Mouse (Mus musculus): Measurements from ENCODE around the gene C87436. TPM values are rescaled to one million over a fixed set of nuclear protein-coding genes. Genes with fewer than 3 reads are reported as not detected.
A peak's percentile ranks its signal among the peaks of the same experiment; 100 is the strongest.

C87436 gene
- polyA plus RNA-seq, 1 experiment from 2014 or later: 33.6 TPM

GRCm38 (mm10) chr6:86397257-86397980 lies 40.8 kb upstream of the C87436 start:
- 5% methylated on average over 14 of the region's 14 CpGs for WGBS
- Histone ChIP-seq H3K4me1 (ENCODE audit: control insufficient read depth, insufficient read depth, low read length) (peaks cover 17% of the 10 kb centered on the region), H3K27ac (ENCODE audit: low read depth, low read length) (peak overlapping the region; percentile 91), H3K4me2 (ENCODE audit: low read length) (peak overlapping the region; percentile 69), H3K36me3 (ENCODE audit: control insufficient read depth, insufficient read depth, low read length) (peaks cover 15% of the 10 kb centered on the region), H3K27me3 (replicated peaks; ENCODE audit: control insufficient read depth, insufficient read depth, low read length) (no peaks in the 10 kb centered on the region), H3K9ac (ENCODE audit: low read length) (peak overlapping the region; percentile 96), H3K4me3 (ENCODE audit: low read depth, low read length) (peak overlapping the region; percentile 87), H3K9me3 (replicated peaks; ENCODE audit: control insufficient read depth, low read length) (no peaks in the 10 kb centered on the region)
- ATAC-seq: no peak
- DNase-seq (ENCODE audit: low spot score): no peak

- no peak overlapping the region for H3K27ac ChIP-seq (ENCODE audit: low read depth, low read length)
- 0 out of 2 replicates have a peak, but pooled peaks cover 3% of the 10 kb centered on the region for H3K36me3 ChIP-seq (ENCODE audit: control insufficient read depth, insufficient read depth, low read length)
- H3K27me3 ChIP-seq (replicated peaks; ENCODE audit: control insufficient read depth, insufficient read depth, low read length): no peaks in the 10 kb centered on the region
- no peak overlapping the region for H3K4me3 ChIP-seq (ENCODE audit: low read depth, low read length)
- no peak overlapping the region for H3K9ac ChIP-seq (ENCODE audit: low read length)
- ATAC-seq (no peak), DNase-seq (ENCODE audit: low spot score) (no peak)
- no peak overlapping the region for H3K4me2 ChIP-seq (ENCODE audit: low read length)
- no peaks in the 10 kb centered on the region for H3K9me3 ChIP-seq (replicated peaks; ENCODE audit: control insufficient read depth, low read length)
- WGBS: 93% methylated on average over 2 of the region's 2 CpGs
- peaks cover 17% of the 10 kb centered on the region for H3K4me1 ChIP-seq (ENCODE audit: control insufficient read depth, insufficient read depth, low read length)
Observed at GRCm38 (mm10) chr6:86398986-86399385, 39.2 kb upstream of the C87436 start.

GRCm38 (mm10) chr6:86399995-86400394 lies 38.2 kb upstream of the C87436 start:
- H3K4me3 ChIP-seq (ENCODE audit: low read depth, low read length): no peak overlapping the region
- ATAC-seq (no peak), DNase-seq (ENCODE audit: low spot score) (no peak)
- H3K4me2 ChIP-seq (ENCODE audit: low read length): no peak overlapping the region
- peaks cover 13% of the 10 kb centered on the region for H3K4me1 ChIP-seq (ENCODE audit: control insufficient read depth, insufficient read depth, low read length)
- H3K36me3 ChIP-seq (ENCODE audit: control insufficient read depth, insufficient read depth, low read length): no peaks in the 10 kb centered on the region
- H3K9me3 ChIP-seq (replicated peaks; ENCODE audit: control insufficient read depth, low read length): no peaks in the 10 kb centered on the region
- no peak overlapping the region for H3K27ac ChIP-seq (ENCODE audit: low read depth, low read length)
- no peaks in the 10 kb centered on the region for H3K27me3 ChIP-seq (replicated peaks; ENCODE audit: control insufficient read depth, insufficient read depth, low read length)
- 82% methylated on average over 2 of the region's 2 CpGs for WGBS
- no peak overlapping the region for H3K9ac ChIP-seq (ENCODE audit: low read length)

GRCm38 (mm10) chr6:86400972-86401371 lies 37.2 kb upstream of the C87436 start:
- H3K9ac ChIP-seq (ENCODE audit: low read length): no peak overlapping the region
- H3K4me3 ChIP-seq (ENCODE audit: low read depth, low read length): peak overlapping the region; percentile 9; the same call in 1 of the 2 replicates
- H3K27me3 ChIP-seq (replicated peaks; ENCODE audit: control insufficient read depth, insufficient read depth, low read length): no peaks in the 10 kb centered on the region
- H3K9me3 ChIP-seq (replicated peaks; ENCODE audit: control insufficient read depth, low read length): no peaks in the 10 kb centered on the region
- peaks cover 5% of the 10 kb centered on the region; the same call in 1 of the 2 replicates for H3K4me1 ChIP-seq (ENCODE audit: control insufficient read depth, insufficient read depth, low read length)
- H3K36me3 ChIP-seq (ENCODE audit: control insufficient read depth, insufficient read depth, low read length): no peaks in the 10 kb centered on the region
- peak overlapping the region; percentile 27 for H3K4me2 ChIP-seq (ENCODE audit: low read length)
- DNase-seq (ENCODE audit: low spot score) (peak; percentile 77), ATAC-seq (no peak)
- 9% methylated on average over 9 of the region's 9 CpGs for WGBS
- H3K27ac ChIP-seq (ENCODE audit: low read depth, low read length): no peak overlapping the region

GRCm38 (mm10) chr6:86402681-86403607 lies 35.2 kb upstream of the C87436 start:
- no peak overlapping the region for H3K27ac ChIP-seq (ENCODE audit: low read depth, low read length)
- no peaks in the 10 kb centered on the region for H3K27me3 ChIP-seq (replicated peaks; ENCODE audit: control insufficient read depth, insufficient read depth, low read length)
- WGBS: 36% methylated on average over 12 of the region's 12 CpGs
- H3K4me2 ChIP-seq (ENCODE audit: low read length): peak overlapping the region; percentile 47
- no peak overlapping the region; the same call in 1 of the 2 replicates for H3K9ac ChIP-seq (ENCODE audit: low read length)
- no peak for ATAC-seq
- DNase-seq (ENCODE audit: low spot score): peak; percentile 7
- peak overlapping the region; percentile 60 for H3K4me3 ChIP-seq (ENCODE audit: low read depth, low read length)
- peaks cover 10% of the 10 kb centered on the region; the same call in 1 of the 2 replicates for H3K4me1 ChIP-seq (ENCODE audit: control insufficient read depth, insufficient read depth, low read length)
- no peaks in the 10 kb centered on the region for H3K9me3 ChIP-seq (replicated peaks; ENCODE audit: control insufficient read depth, low read length)
- 0 out of 2 replicates have a peak, but pooled peaks cover 7% of the 10 kb centered on the region for H3K36me3 ChIP-seq (ENCODE audit: control insufficient read depth, insufficient read depth, low read length)

GRCm38 (mm10) chr6:86403728-86404099 lies 34.5 kb upstream of the C87436 start:
- H3K36me3 ChIP-seq (ENCODE audit: control insufficient read depth, insufficient read depth, low read length): peaks cover 7% of the 10 kb centered on the region; the same call in 1 of the 2 replicates
- peak overlapping the region; percentile 96 for H3K9ac ChIP-seq (ENCODE audit: low read length)
- H3K27me3 ChIP-seq (replicated peaks; ENCODE audit: control insufficient read depth, insufficient read depth, low read length): no peaks in the 10 kb centered on the region
- H3K9me3 ChIP-seq (replicated peaks; ENCODE audit: control insufficient read depth, low read length): no peaks in the 10 kb centered on the region
- H3K27ac ChIP-seq (ENCODE audit: low read depth, low read length): peak overlapping the region; percentile 100
- WGBS: under 1% methylated on average over 15 of the region's 15 CpGs
- peaks cover 10% of the 10 kb centered on the region; the same call in 1 of the 2 replicates for H3K4me1 ChIP-seq (ENCODE audit: control insufficient read depth, insufficient read depth, low read length)
- peak overlapping the region; percentile 47 for H3K4me2 ChIP-seq (ENCODE audit: low read length)
- DNase-seq (ENCODE audit: low spot score): peak; percentile 93
- peak overlapping the region; percentile 60 for H3K4me3 ChIP-seq (ENCODE audit: low read depth, low read length)
- peak; percentile 76 for ATAC-seq

GRCm38 (mm10) chr6:86404100-86404861 lies 33.9 kb upstream of the C87436 start, which contains the start of gene Tia1:
Gene Tia1, plus strand, starts transcription at chr6:86404219.
- Histone ChIP-seq H3K27me3 (replicated peaks; ENCODE audit: control insufficient read depth, insufficient read depth, low read length) (no peaks in the 10 kb centered on the region), H3K9me3 (replicated peaks; ENCODE audit: control insufficient read depth, low read length) (no peaks in the 10 kb centered on the region), H3K27ac (ENCODE audit: low read depth, low read length) (peak within 1 kb of the TSS; percentile 100), H3K36me3 (ENCODE audit: control insufficient read depth, insufficient read depth, low read length) (peaks cover 11% of the 10 kb centered on the region; the same call in 1 of the 2 replicates), H3K4me3 (ENCODE audit: low read depth, low read length) (peak within 1 kb of the TSS; percentile 60), H3K4me2 (ENCODE audit: low read length) (peak within 1 kb of the TSS; percentile 51), H3K9ac (ENCODE audit: low read length) (peak within 1 kb of the TSS; percentile 96), H3K4me1 (ENCODE audit: control insufficient read depth, insufficient read depth, low read length) (peaks cover 10% of the 10 kb centered on the region; the same call in 1 of the 2 replicates)
- ATAC-seq (peak; percentile 97), DNase-seq (ENCODE audit: low spot score) (peak; percentile 100)
- WGBS: under 1% methylated on average over 62 of the region's 62 CpGs

- ATAC-seq: no peak
- under 1% methylated on average over 11 of the region's 11 CpGs for WGBS
Observed at GRCm38 (mm10) chr6:86404996-86405395, 33.2 kb upstream of the C87436 start.

More at GRCm38 (mm10) chr6:86404996-86405395, 33.2 kb upstream of the C87436 start:
- Histone ChIP-seq H3K9me3 (replicated peaks; ENCODE audit: control insufficient read depth, low read length) (no peaks in the 10 kb centered on the region), H3K4me1 (ENCODE audit: control insufficient read depth, insufficient read depth, low read length) (peaks cover 13% of the 10 kb centered on the region; the same call in 1 of the 2 replicates), H3K27me3 (replicated peaks; ENCODE audit: control insufficient read depth, insufficient read depth, low read length) (no peaks in the 10 kb centered on the region), H3K27ac (ENCODE audit: low read depth, low read length) (peak overlapping the region; percentile 100), H3K4me3 (ENCODE audit: low read depth, low read length) (peak overlapping the region; percentile 60), H3K9ac (ENCODE audit: low read length) (peak overlapping the region; percentile 96), H3K4me2 (ENCODE audit: low read length) (peak overlapping the region; percentile 51), H3K36me3 (ENCODE audit: control insufficient read depth, insufficient read depth, low read length) (peaks cover 11% of the 10 kb centered on the region; the same call in 1 of the 2 replicates)
- DNase-seq (ENCODE audit: low spot score): peak; percentile 47
